Mouse (Mus musculus) gastrocnemius, adult 18-20 months (tissue): ENCODE results near the gene Stn1. TPM values are rescaled to one million over a fixed set of nuclear protein-coding genes. Genes with fewer than 3 reads are reported as not detected.
A peak's percentile ranks its signal among the peaks of the same experiment; 100 is the strongest.

Experiments
- DNase-seq: peaks from one replicate; pipeline ENCODE4 v3.0.0; 2021; ENCODE audit warnings: low spot score
- total RNA-seq, 2 experiments: library from RNA; stranded (reverse); gene quantifications; 2 replicates each; pipeline ENCODE4 v1.2.3; 2021

The Stn1 gene
- total RNA-seq, 2 experiments from 2014 or later: 4.2 to 4.9 TPM

GRCm38 (mm10) chr19:47483346-47483745 lies 54.0 kb downstream of the Stn1 start:
- DNase-seq: no peak

DNA sequence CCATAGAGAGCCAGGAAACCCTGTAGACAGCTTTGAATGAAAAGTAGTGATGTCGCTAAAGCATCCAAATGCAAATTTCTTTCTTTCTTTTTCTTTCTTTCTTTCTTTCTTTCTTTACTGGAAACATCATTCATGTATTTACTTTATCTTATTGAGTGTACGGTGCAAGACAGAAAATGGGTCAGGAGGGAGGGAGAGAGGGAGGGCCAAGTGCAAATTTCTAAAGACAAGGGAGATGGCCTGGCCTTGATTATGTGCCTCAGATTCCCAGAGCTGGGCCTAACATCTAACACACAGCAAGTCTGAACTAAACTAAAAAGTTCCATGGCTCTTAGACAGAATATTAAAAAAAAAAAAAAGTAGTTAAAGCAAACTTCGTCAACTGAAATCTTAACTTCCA lies 63.9 kb downstream of the Stn1 start:
- DNase-seq: no peak

- DNase-seq: peak; percentile 59
Observed at GRCm38 (mm10) chr19:47472881-47473400, 64.4 kb downstream of the Stn1 start.

- DNase-seq: no peak
Observed at GRCm38 (mm10) chr19:47471808-47472207, 65.5 kb downstream of the Stn1 start.

- no peak for DNase-seq
Observed at GRCm38 (mm10) chr19:47468750-47469149, 68.6 kb downstream of the Stn1 start.

- no peak for DNase-seq
Observed at GRCm38 (mm10) chr19:47466775-47467174, 70.5 kb downstream of the Stn1 start.

DNA sequence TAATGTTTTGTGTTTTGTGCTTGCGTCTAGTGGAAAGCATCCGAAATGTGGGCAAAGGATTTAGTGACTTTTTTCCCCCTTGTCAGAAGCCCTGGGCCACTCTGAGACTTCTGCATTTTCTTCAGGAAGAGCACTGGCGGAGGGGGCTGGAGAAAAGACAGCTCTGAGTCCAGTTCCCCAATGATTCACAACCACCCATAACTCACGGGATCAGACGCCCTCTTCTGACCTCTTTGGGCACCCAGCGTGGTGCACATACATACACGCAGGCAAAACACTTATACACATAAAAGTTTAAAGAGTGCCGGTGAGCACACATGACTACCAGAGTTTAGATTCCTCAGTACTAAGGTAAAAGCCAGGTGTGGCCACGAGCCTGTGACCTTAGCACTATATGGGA lies 71.8 kb downstream of the Stn1 start:
- DNase-seq: peak; percentile 12

DNA sequence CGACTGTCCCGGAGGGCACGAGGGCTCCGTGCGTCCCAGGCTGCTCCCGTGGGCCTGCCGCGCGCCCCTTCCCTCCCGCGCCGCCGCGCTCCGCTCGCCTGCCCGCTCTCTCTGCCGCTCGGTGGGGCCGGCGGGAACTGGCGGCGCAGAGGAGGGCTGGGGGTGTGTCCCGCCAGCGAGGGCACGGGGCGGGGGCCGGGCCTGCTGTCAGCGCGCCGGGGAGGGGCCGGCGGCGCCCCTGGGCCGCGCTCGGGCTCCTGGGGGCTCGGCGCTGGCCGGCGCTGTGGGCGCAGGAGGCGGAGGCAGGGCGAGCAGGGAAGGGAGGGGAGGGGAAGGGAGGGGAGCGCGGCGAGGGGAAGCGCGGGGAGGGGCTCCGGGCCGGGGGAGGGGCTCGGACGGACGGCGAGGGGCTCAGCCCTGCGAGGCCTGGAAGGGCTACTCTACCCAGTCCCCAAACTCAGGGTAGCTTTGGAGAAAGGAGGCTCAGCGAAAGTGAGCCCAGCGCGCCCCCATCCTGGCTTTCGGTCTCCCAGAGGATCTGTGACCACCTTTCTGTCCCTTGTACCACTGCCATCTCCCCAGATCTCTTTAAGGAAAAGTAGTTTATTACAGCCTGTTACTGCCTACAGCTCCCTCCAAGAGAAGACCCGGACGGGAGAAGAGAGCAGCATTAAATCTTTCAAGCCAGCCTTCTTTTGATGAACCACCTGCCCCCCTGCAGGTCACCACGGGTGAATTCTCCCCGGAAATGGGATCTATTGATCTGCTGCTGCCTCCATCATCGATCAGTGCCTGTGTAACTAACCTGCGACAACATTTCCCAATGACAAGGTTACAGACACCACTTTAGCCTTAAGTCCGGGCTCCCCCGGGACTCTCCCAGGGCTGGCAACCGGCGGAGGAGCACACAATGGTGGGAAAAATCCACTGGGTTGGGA lies 72.7 kb downstream of the Stn1 start, which contains the start of gene Sh3pxd2a:
TSS of gene Sh3pxd2a (minus strand) at position 98 of the 938 bp plus-strand sequence.
- DNase-seq: peak; percentile 36

GRCm38 (mm10) chr19:47463636-47464303 lies 73.5 kb downstream of the Stn1 start:
- peak; percentile 90 for DNase-seq

GRCm38 (mm10) chr19:47463206-47463605 lies 74.1 kb downstream of the Stn1 start:
- DNase-seq: peak; percentile 24

GRCm38 (mm10) chr19:47462725-47463124 lies 74.6 kb downstream of the Stn1 start:
- DNase-seq: peak; percentile 25

DNA sequence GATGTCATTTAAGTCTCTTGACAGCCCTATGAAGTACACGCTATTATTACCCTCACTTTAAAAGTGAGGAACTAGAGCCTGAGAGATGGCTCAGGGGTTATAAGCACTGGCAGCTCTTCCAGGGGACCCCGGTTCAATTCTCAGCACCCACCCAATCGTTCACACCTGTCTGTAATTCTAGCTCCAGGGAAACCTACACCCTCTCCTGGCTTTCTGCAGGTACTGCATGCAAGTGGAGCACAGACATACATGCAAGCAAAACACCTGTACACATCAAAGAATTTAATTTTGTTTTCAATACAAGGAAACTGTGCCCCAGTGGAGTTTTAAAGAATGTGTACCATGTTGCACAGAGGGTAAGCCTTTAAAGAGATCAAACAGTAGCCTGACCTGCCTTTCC lies 75.5 kb downstream of the Stn1 start:
- peak; percentile 4 for DNase-seq

DNA sequence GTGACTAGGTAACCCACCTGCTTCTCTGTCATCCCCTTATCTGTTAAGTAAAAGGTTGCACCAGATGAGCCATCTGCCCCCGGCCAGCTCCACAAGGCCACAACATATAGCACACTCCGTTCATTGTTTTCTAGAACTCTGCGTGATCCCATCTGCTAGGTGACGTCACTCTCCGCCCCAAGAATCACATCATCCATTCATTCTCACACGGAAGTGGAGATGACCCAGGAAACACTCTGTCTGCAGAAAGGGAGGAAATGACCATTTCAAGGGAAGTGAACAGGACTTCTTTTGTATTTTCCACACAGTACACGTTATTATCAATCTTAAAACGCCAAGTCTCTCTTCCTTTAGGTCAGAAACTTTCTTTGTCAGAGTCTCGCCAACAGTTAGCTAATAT lies 75.9 kb downstream of the Stn1 start:
- peak; percentile 6 for DNase-seq

GRCm38 (mm10) chr19:47460120-47460960 lies 77.0 kb downstream of the Stn1 start:
- DNase-seq: peak; percentile 3

- peak; percentile 17 for DNase-seq
Observed at GRCm38 (mm10) chr19:47459214-47459613, 78.1 kb downstream of the Stn1 start.

GRCm38 (mm10) chr19:47458504-47459161 lies 78.7 kb downstream of the Stn1 start:
- peak; percentile 79 for DNase-seq

GRCm38 (mm10) chr19:47457711-47458503 lies 79.4 kb downstream of the Stn1 start:
- peak; percentile 66 for DNase-seq

- no peak for DNase-seq
Observed at GRCm38 (mm10) chr19:47456021-47456420, 81.3 kb downstream of the Stn1 start.

DNA sequence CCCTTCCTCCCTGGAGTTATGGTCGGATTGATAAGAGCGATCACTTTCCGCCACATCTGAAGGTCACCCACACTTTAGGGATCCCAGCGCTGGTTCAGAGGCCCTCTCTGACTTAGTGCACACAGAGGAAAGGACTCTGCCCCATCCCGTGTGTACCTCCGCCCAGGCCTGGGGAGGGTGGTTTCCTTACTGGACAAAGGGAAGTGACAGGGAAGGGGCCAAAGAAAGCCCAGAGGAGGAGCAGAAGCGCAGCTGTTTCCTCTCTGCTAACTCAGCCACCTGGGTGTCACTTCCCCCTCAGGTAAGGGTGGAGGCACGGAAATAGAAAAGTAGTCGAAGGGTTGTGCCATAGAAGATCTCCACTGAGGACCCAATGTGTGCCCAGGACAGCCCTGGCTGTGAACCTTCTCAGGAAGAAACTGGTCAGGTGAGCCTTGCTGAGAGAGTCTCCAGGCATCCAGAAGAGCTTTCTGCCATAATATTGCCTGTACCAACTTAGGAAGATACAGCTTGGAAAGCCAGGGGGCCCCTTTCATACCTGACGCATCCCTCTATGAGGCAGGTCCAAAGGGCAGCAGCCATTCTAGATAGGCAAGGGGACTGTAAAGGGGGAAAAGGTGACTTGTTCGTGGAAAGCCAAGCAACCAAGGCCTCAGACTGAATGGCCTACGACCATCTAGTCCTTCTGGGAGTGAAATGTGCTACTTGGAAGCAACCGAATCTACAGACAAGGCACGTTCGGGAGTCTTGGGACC lies 82.1 kb downstream of the Stn1 start:
- DNase-seq: peak; percentile 18
